25 mouse cellular contexts compared by ENCODE assay signal in genomic region chr6:87255668-87256067, GRCm38 (mm10).
A peak's percentile ranks its signal among the peaks of the same experiment; 100 is the strongest.
DNase-seq lines count a peak whose midpoint lies in the region; ATAC-seq lines count a peak whose summit lies in the region.
"Had no signal": no experiment of that assay in that cellular context is flagged by ENCODE, and none has a peak within 500 bp of the region (broad histone marks: within the 10 kb centered on the region; RNA-seq: fewer than 3 reads in every experiment).

No protein-coding gene starts in this region.

- no peak overlapping the region for H3K9ac ChIP-seq in neural tube, embryonic 15.5 days (replicated peaks)
- H3K9ac ChIP-seq: forebrain, embryonic 12.5 days; heart, embryonic 13.5 days; limb, embryonic 15.5 days; lung, embryonic 14.5 days; neural tube, embryonic 13.5 days had no signal

- DNase-seq in spleen, postnatal 36 days (ENCODE audit: low spot score in 2 of 2), result peak; percentile 16 to 18
- no peak for DNase-seq in spleen, adult 12 weeks (ENCODE audit: low spot score)
- no peak for DNase-seq in embryonic facial prominence, embryonic 10.5 days (ENCODE audit: low spot score)
- DNase-seq in thymus, postnatal 25 days, result no peak
- DNase-seq in heart, postnatal 4 days, result no peak
- DNase-seq: adrenal gland, postnatal 10 days; cerebellum, adult 11 months; cerebellum, postnatal 14 days; embryo, embryonic 11 days; gastrocnemius, postnatal 10 days; heart, adult 18-20 months; heart, postnatal 36 days; lung, embryonic 14.5 days; lung, postnatal 36 days; right cerebral cortex, postnatal 25 days had no signal

- no peak overlapping the region for H3K4me3 ChIP-seq in embryonic facial prominence, embryonic 10.5 days
- no peak overlapping the region for H3K4me3 ChIP-seq in neural tube, embryonic 15.5 days (replicated peaks)
- H3K4me3 ChIP-seq: forebrain, embryonic 12.5 days; heart, embryonic 13.5 days; limb, embryonic 15.5 days; midbrain, embryonic 10.5 days; neural tube, embryonic 13.5 days had no signal

- WGBS in embryonic facial prominence, embryonic 10.5 days, result 83% methylated on average over 12 of the region's 12 CpGs
- 85% methylated on average over 12 of the region's 12 CpGs for WGBS in neural tube, embryonic 15.5 days

- ATAC-seq in monocyte, adult 5-6 weeks (replicated peaks; ENCODE audit: insufficient number of reproducible peaks, low FRiP score, low TSS enrichment, poor library complexity, severe bottlenecking), result 0 out of 2 replicates have a peak, but pooled peaks have one; percentile 35
- ATAC-seq in neural tube, embryonic 15.5 days (ENCODE audit: low FRiP score), result no peak
- ATAC-seq: activated CD4-positive, CD25-positive, alpha-beta regulatory T cell, adult 4 months; hindbrain, postnatal 0 days; intestine, postnatal 0 days had no signal

- no peak overlapping the region for H3K4me2 ChIP-seq in neural tube, embryonic 15.5 days
- H3K4me2 ChIP-seq: forebrain, embryonic 12.5 days; heart, embryonic 13.5 days; limb, embryonic 15.5 days; lung, embryonic 14.5 days; neural tube, embryonic 13.5 days had no signal

- peaks cover 14% of the 10 kb centered on the region for H3K36me3 ChIP-seq in embryonic facial prominence, embryonic 10.5 days (replicated peaks)
- H3K36me3 ChIP-seq in neural tube, embryonic 15.5 days, result no peaks in the 10 kb centered on the region; the same call in 1 of the 2 replicates
- H3K36me3 ChIP-seq: forebrain, embryonic 12.5 days; neural tube, embryonic 13.5 days had no signal

- H3K9me3 ChIP-seq in embryonic facial prominence, embryonic 10.5 days, result no peaks in the 10 kb centered on the region
- no peaks in the 10 kb centered on the region for H3K9me3 ChIP-seq in neural tube, embryonic 15.5 days (replicated peaks)
- H3K9me3 ChIP-seq: forebrain, embryonic 12.5 days; heart, embryonic 13.5 days; limb, embryonic 15.5 days; midbrain, embryonic 10.5 days; neural tube, embryonic 13.5 days had no signal

- H3K27ac ChIP-seq in embryonic facial prominence, embryonic 10.5 days (replicated peaks), result peak overlapping the region; percentile 30; the same call in 1 of the 2 replicates
- H3K27ac ChIP-seq in neural tube, embryonic 15.5 days (replicated peaks), result no peak overlapping the region
- H3K27ac ChIP-seq: forebrain, embryonic 12.5 days; heart, embryonic 13.5 days; hindbrain, postnatal 0 days; midbrain, embryonic 10.5 days; neural tube, embryonic 13.5 days had no signal

- peaks cover 12% of the 10 kb centered on the region for H3K4me1 ChIP-seq in embryonic facial prominence, embryonic 10.5 days
- peaks cover 32% of the 10 kb centered on the region for H3K4me1 ChIP-seq in neural tube, embryonic 15.5 days
- H3K4me1 ChIP-seq: forebrain, embryonic 12.5 days had no signal

- no peaks in the 10 kb centered on the region for H3K27me3 ChIP-seq in embryonic facial prominence, embryonic 10.5 days (replicated peaks; ENCODE audit: low read depth, poor library complexity, severe bottlenecking)
- no peaks in the 10 kb centered on the region for H3K27me3 ChIP-seq in neural tube, embryonic 15.5 days (replicated peaks)
- H3K27me3 ChIP-seq: forebrain, embryonic 12.5 days; heart, embryonic 13.5 days; limb, embryonic 15.5 days; neural tube, embryonic 13.5 days had no signal

Comparison
In these comparisons a context has a peak if more than half of its experiments do, and no peak if none do; other contexts are left out.
1. DNase-seq: peak in spleen, postnatal 36 days (2 of 2); none in spleen, adult 12 weeks (single experiment), embryonic facial prominence, embryonic 10.5 days (single experiment), thymus, postnatal 25 days (single experiment) and heart, postnatal 4 days (single experiment).